Mouse (Mus musculus): Measurements from ENCODE around the gene 4930404N11Rik. TPM values are rescaled to one million over a fixed set of nuclear protein-coding genes. Genes with fewer than 3 reads are reported as not detected.

The 4930404N11Rik gene
- polyA plus RNA-seq, 1 experiment from 2014 or later = 0.67 TPM

GRCm38 (mm10) chr10:81340551-81341332, 24.9 kb downstream of the 4930404N11Rik start:
- Histone ChIP-seq H3K36me3 (ENCODE audit: control insufficient read depth, insufficient read depth, low read length) (no peaks in the 10 kb centered on the region), H3K9me3 (replicated peaks; ENCODE audit: control insufficient read depth, low read length) (no peaks in the 10 kb centered on the region), H3K27me3 (ENCODE audit: control insufficient read depth, insufficient read depth, low read length) (peaks cover 50% of the 10 kb centered on the region)

GRCm38 (mm10) chr10:81336558-81336957, 29.1 kb downstream of the 4930404N11Rik start:
- peaks cover 25% of the 10 kb centered on the region for H3K27me3 ChIP-seq (ENCODE audit: control insufficient read depth, insufficient read depth, low read length)
- H3K36me3 ChIP-seq (ENCODE audit: control insufficient read depth, insufficient read depth, low read length) = no peaks in the 10 kb centered on the region; the same call in 1 of the 2 replicates
- H3K4me1 ChIP-seq (ENCODE audit: control insufficient read depth, insufficient read depth, low read length) = peaks cover 20% of the 10 kb centered on the region
- no peak for ATAC-seq (replicated peaks; ENCODE audit: insufficient number of reproducible peaks, low FRiP score, low TSS enrichment)
- H3K4me3 ChIP-seq (ENCODE audit: low read depth, low read length) = no peak overlapping the region
- H3K9ac ChIP-seq (ENCODE audit: low read depth, low read length) = no peak overlapping the region
- H3K27ac ChIP-seq (ENCODE audit: low read depth, low read length) = no peak overlapping the region
- no peak overlapping the region for H3K4me2 ChIP-seq
- H3K9me3 ChIP-seq (replicated peaks; ENCODE audit: control insufficient read depth, low read length) = no peaks in the 10 kb centered on the region
- WGBS (ENCODE audit: insufficient replicate concordance) = 95% methylated on average over 4 of the region's 4 CpGs

More at GRCm38 (mm10) chr10:81340551-81341332, 24.9 kb downstream of the 4930404N11Rik start:
- no peak for ATAC-seq (replicated peaks; ENCODE audit: insufficient number of reproducible peaks, low FRiP score, low TSS enrichment)
- Histone ChIP-seq H3K4me1 (ENCODE audit: control insufficient read depth, insufficient read depth, low read length) (peaks cover 15% of the 10 kb centered on the region; the same call in 1 of the 2 replicates), H3K27ac (ENCODE audit: low read depth, low read length) (no peak overlapping the region), H3K4me2 (no peak overlapping the region), H3K4me3 (ENCODE audit: low read depth, low read length) (no peak overlapping the region), H3K9ac (ENCODE audit: low read depth, low read length) (no peak overlapping the region)
- 34% methylated on average over 17 of the region's 17 CpGs for WGBS (ENCODE audit: insufficient replicate concordance)

GRCm38 (mm10) chr10:81335393-81336340, 29.9 kb downstream of the 4930404N11Rik start:
- Histone ChIP-seq H3K36me3 (ENCODE audit: control insufficient read depth, insufficient read depth, low read length) (no peaks in the 10 kb centered on the region; the same call in 1 of the 2 replicates), H3K27ac (ENCODE audit: low read depth, low read length) (0 out of 2 replicates have a peak overlapping the region, but pooled peaks have one; percentile 22), H3K4me1 (ENCODE audit: control insufficient read depth, insufficient read depth, low read length) (peaks cover 23% of the 10 kb centered on the region), H3K27me3 (ENCODE audit: control insufficient read depth, insufficient read depth, low read length) (peaks cover 21% of the 10 kb centered on the region), H3K4me3 (ENCODE audit: low read depth, low read length) (no peak overlapping the region), H3K4me2 (no peak overlapping the region), H3K9me3 (replicated peaks; ENCODE audit: control insufficient read depth, low read length) (no peaks in the 10 kb centered on the region), H3K9ac (ENCODE audit: low read depth, low read length) (peak overlapping the region; percentile 39; the same call in 1 of the 2 replicates)
- 48% methylated on average over 19 of the region's 19 CpGs for WGBS (ENCODE audit: insufficient replicate concordance)
- no peak; the same call in 1 of the 2 replicates for ATAC-seq (replicated peaks; ENCODE audit: insufficient number of reproducible peaks, low FRiP score, low TSS enrichment)

- Histone ChIP-seq H3K9me3 (replicated peaks; ENCODE audit: control insufficient read depth, low read length) (no peaks in the 10 kb centered on the region), H3K4me1 (ENCODE audit: control insufficient read depth, insufficient read depth, low read length) (peaks cover 36% of the 10 kb centered on the region), H3K4me2 (no peak overlapping the region), H3K27ac (ENCODE audit: low read depth, low read length) (no peak overlapping the region), H3K4me3 (ENCODE audit: low read depth, low read length) (no peak overlapping the region), H3K36me3 (ENCODE audit: control insufficient read depth, insufficient read depth, low read length) (no peaks in the 10 kb centered on the region; the same call in 1 of the 2 replicates), H3K27me3 (ENCODE audit: control insufficient read depth, insufficient read depth, low read length) (peaks cover 17% of the 10 kb centered on the region), H3K9ac (ENCODE audit: low read depth, low read length) (no peak overlapping the region)
- 74% methylated on average over 11 of the region's 11 CpGs for WGBS (ENCODE audit: insufficient replicate concordance)
- no peak for ATAC-seq (replicated peaks; ENCODE audit: insufficient number of reproducible peaks, low FRiP score, low TSS enrichment)
Observed at GRCm38 (mm10) chr10:81334324-81334723, 31.3 kb downstream of the 4930404N11Rik start.

GRCm38 (mm10) chr10:81332277-81332676, 33.3 kb downstream of the 4930404N11Rik start:
- ATAC-seq (replicated peaks; ENCODE audit: insufficient number of reproducible peaks, low FRiP score, low TSS enrichment) = no peak
- no peaks in the 10 kb centered on the region; the same call in 1 of the 2 replicates for H3K36me3 ChIP-seq (ENCODE audit: control insufficient read depth, insufficient read depth, low read length)
- H3K4me3 ChIP-seq (ENCODE audit: low read depth, low read length) = peak overlapping the region; percentile 22
- no peaks in the 10 kb centered on the region for H3K9me3 ChIP-seq (replicated peaks; ENCODE audit: control insufficient read depth, low read length)
- H3K27ac ChIP-seq (ENCODE audit: low read depth, low read length) = no peak overlapping the region
- 18% methylated on average over 29 of the region's 29 CpGs for WGBS (ENCODE audit: insufficient replicate concordance)
- H3K4me1 ChIP-seq (ENCODE audit: control insufficient read depth, insufficient read depth, low read length) = peaks cover 49% of the 10 kb centered on the region
- H3K9ac ChIP-seq (ENCODE audit: low read depth, low read length) = peak overlapping the region; percentile 67
- H3K4me2 ChIP-seq = peak overlapping the region; percentile 57
- peaks cover 3% of the 10 kb centered on the region for H3K27me3 ChIP-seq (ENCODE audit: control insufficient read depth, insufficient read depth, low read length)

GRCm38 (mm10) chr10:81330007-81330406, 35.6 kb downstream of the 4930404N11Rik start:
- no peak overlapping the region for H3K4me3 ChIP-seq (ENCODE audit: low read depth, low read length)
- H3K9me3 ChIP-seq (replicated peaks; ENCODE audit: control insufficient read depth, low read length) = no peaks in the 10 kb centered on the region
- 58% methylated on average over 4 of the region's 4 CpGs for WGBS (ENCODE audit: insufficient replicate concordance)
- H3K36me3 ChIP-seq (ENCODE audit: control insufficient read depth, insufficient read depth, low read length) = peaks cover 20% of the 10 kb centered on the region
- H3K27ac ChIP-seq (ENCODE audit: low read depth, low read length) = peak overlapping the region; percentile 90
- H3K4me1 ChIP-seq (ENCODE audit: control insufficient read depth, insufficient read depth, low read length) = peaks cover 50% of the 10 kb centered on the region
- no peak for ATAC-seq (replicated peaks; ENCODE audit: insufficient number of reproducible peaks, low FRiP score, low TSS enrichment)
- H3K4me2 ChIP-seq = peak overlapping the region; percentile 59
- peaks cover 3% of the 10 kb centered on the region for H3K27me3 ChIP-seq (ENCODE audit: control insufficient read depth, insufficient read depth, low read length)
- peak overlapping the region; percentile 31; the same call in 1 of the 2 replicates for H3K9ac ChIP-seq (ENCODE audit: low read depth, low read length)

- H3K4me2 ChIP-seq = peak overlapping the region; percentile 59
- H3K4me3 ChIP-seq (ENCODE audit: low read depth, low read length) = peak overlapping the region; percentile 26; the same call in 1 of the 2 replicates
- peak; percentile 47 for ATAC-seq (replicated peaks; ENCODE audit: insufficient number of reproducible peaks, low FRiP score, low TSS enrichment)
- H3K36me3 ChIP-seq (ENCODE audit: control insufficient read depth, insufficient read depth, low read length) = peaks cover 26% of the 10 kb centered on the region
- H3K9ac ChIP-seq (ENCODE audit: low read depth, low read length) = peak overlapping the region; percentile 54; the same call in 1 of the 2 replicates
- H3K9me3 ChIP-seq (replicated peaks; ENCODE audit: control insufficient read depth, low read length) = no peaks in the 10 kb centered on the region
- WGBS (ENCODE audit: insufficient replicate concordance) = 58% methylated on average over 10 of the region's 10 CpGs
- H3K27me3 ChIP-seq (ENCODE audit: control insufficient read depth, insufficient read depth, low read length) = peaks cover 3% of the 10 kb centered on the region
- peak overlapping the region; percentile 90 for H3K27ac ChIP-seq (ENCODE audit: low read depth, low read length)
- peaks cover 50% of the 10 kb centered on the region for H3K4me1 ChIP-seq (ENCODE audit: control insufficient read depth, insufficient read depth, low read length)
Observed at GRCm38 (mm10) chr10:81329194-81329975, 36.2 kb downstream of the 4930404N11Rik start.
